ENCODE assay signal across 9 mouse cellular contexts in genomic region chr12:56404833-56405232, GRCm38 (mm10). TPM values are rescaled to one million over a fixed set of nuclear protein-coding genes. Genes with fewer than 3 reads are reported as not detected.
DNase-seq lines count a peak whose midpoint lies in the region; ATAC-seq and TF ChIP-seq lines count a peak whose summit lies in the region.
"Had no signal": no experiment of that assay in that cellular context is flagged by ENCODE, and none has a peak within 500 bp of the region (broad histone marks: within the 10 kb centered on the region; RNA-seq: fewer than 3 reads in every experiment).

No protein-coding gene starts in this region.

- no peaks in the 10 kb centered on the region for H3K36me3 ChIP-seq in spleen, adult 2 months (ENCODE audit: control insufficient read depth, insufficient read depth, low read length)
- H3K36me3 ChIP-seq: limb, embryonic 15.5 days had no signal

- DNase-seq in cerebellum, adult 2 months = peak in 1 of 2 experiments; percentile 12
- DNase-seq in cerebellum, adult 11 months = no peak
- peak; percentile 65 for DNase-seq in brain, adult 2 months (ENCODE audit: low read depth, low spot score)
- DNase-seq in large intestine, adult 2 months (ENCODE audit: low read depth, low spot score) = peak; percentile 16
- peak; percentile 68 for DNase-seq in lung, postnatal 10 days
- peak; percentile 31 to 41 for DNase-seq in spleen, adult 2 months (ENCODE audit: low read depth in 1 of 2, low spot score in 2 of 2)

- WGBS in cerebellum, adult 2 months = 45% methylated on average over 4 of the region's 4 CpGs
- 22% methylated on average over 4 of the region's 4 CpGs for WGBS in large intestine, adult 2 months
- 24% methylated on average over 4 of the region's 4 CpGs for WGBS in spleen, adult 2 months

- no peak for TF ChIP-seq POLR2A in cerebellum, adult 2 months (IDR thresholded peaks at IDR 0.05; ENCODE audit: borderline replicate concordance, insufficient read depth, low read length)
- TF ChIP-seq POLR2A in spleen, adult 2 months (IDR thresholded peaks at IDR 0.05; ENCODE audit: low read depth, low read length) = no peak

- no peaks in the 10 kb centered on the region for H3K4me1 ChIP-seq in cerebellum, adult 2 months (ENCODE audit: control insufficient read depth, insufficient read depth, low read length)
- H3K4me1 ChIP-seq in spleen, adult 2 months (ENCODE audit: control insufficient read depth, insufficient read depth, insufficient read length) = peaks cover 2% of the 10 kb centered on the region; the same call in 1 of the 2 replicates
- H3K4me1 ChIP-seq: limb, embryonic 15.5 days had no signal

- no peaks in the 10 kb centered on the region for H3K27me3 ChIP-seq in cerebellum, adult 2 months (ENCODE audit: control insufficient read depth, insufficient read depth, low read length)
- no peaks in the 10 kb centered on the region for H3K27me3 ChIP-seq in spleen, adult 2 months (ENCODE audit: control insufficient read depth, insufficient read depth, low read length)
- H3K27me3 ChIP-seq: limb, embryonic 15.5 days had no signal

- no peak overlapping the region for H3K27ac ChIP-seq in cerebellum, adult 2 months (ENCODE audit: insufficient read depth, low read length)
- no peak overlapping the region for H3K27ac ChIP-seq in spleen, adult 2 months (ENCODE audit: insufficient read depth, low read length)
- H3K27ac ChIP-seq: limb, embryonic 15.5 days had no signal

- ATAC-seq in CD4-positive, CD25-positive, alpha-beta regulatory T cell, adult 4 months = peak; percentile 49
- ATAC-seq in granulocyte monocyte progenitor cell, adult 5-6 weeks (replicated peaks; ENCODE audit: poor library complexity, severe bottlenecking) = peak; percentile 89

- no peak overlapping the region for H3K4me3 ChIP-seq in cerebellum, adult 2 months (replicated peaks; ENCODE audit: insufficient read depth, low read depth, low read length)
- H3K4me3 ChIP-seq in spleen, adult 2 months (ENCODE audit: extremely low read depth, insufficient read depth, insufficient read length) = no peak overlapping the region
- H3K4me3 ChIP-seq: limb, embryonic 15.5 days had no signal

- TF ChIP-seq CTCF in cerebellum, adult 2 months (IDR thresholded peaks at IDR 0.05; ENCODE audit: borderline replicate concordance, insufficient read depth, low read depth, low read length) = peak; percentile 36; the same call in 1 of the 2 replicates
- TF ChIP-seq CTCF in spleen, adult 2 months (IDR thresholded peaks at IDR 0.05; ENCODE audit: extremely low read depth, insufficient read depth, insufficient read length, insufficient replicate concordance) = peak; percentile 65; the same call in 1 of the 2 replicates

RNA-seq across cellular contexts. Expression of gene Mbip, which starts 59.1 kb away (rescaled TPM):
- polyA plus RNA-seq in cerebellum, adult 2 months (2012; rRNA removed) = 39.4 and 40.8 TPM in 2 replicates
- polyA plus RNA-seq in CD4-positive, CD25-positive, alpha-beta regulatory T cell, adult 4 months (2017; shearing (Covaris generic)) = 10 to 100 TPM; 39.5 to 40.5 TPM
- 10.9 and 23.8 TPM in 2 replicates for total RNA-seq in granulocyte monocyte progenitor cell, adult 5-6 weeks (2014; fragmentation: Nextera tagmentation)
- 22.6 and 33.1 TPM in 2 replicates for total RNA-seq in granulocyte monocyte progenitor cell, adult 5-6 weeks (2017)
- polyA plus RNA-seq in large intestine, adult 2 months (2012; rRNA removed) = 3.0 and 4.9 TPM in 2 replicates
- 5.0 and 6.4 TPM in 2 replicates for polyA plus RNA-seq in spleen, adult 2 months (2012; rRNA removed)
